Mouse (Mus musculus) embryonic facial prominence, embryonic 14.5 days (tissue): ENCODE measurements around the gene Bloc1s2. TPM values are rescaled to one million over a fixed set of nuclear protein-coding genes. Genes with fewer than 3 reads are reported as not detected.
A peak's percentile ranks its signal among the peaks of the same experiment; 100 is the strongest.

Experiments used
- ATAC-seq: fragments of 200-750 bp; cut with Nextera tagmentation; 2 replicates; pipeline ENCODE4 v1.8.0; 2017; ENCODE audit warnings: low read depth, moderate number of reproducible peaks, moderate TSS enrichment
- DNase-seq: peaks from one replicate; pipeline ENCODE4 v3.0.0-alpha.2; 2015; ENCODE audit warnings: low spot score
- H3K27ac ChIP-seq: fragments of 300-500 bp; sonication (generic); replicated peaks from 2 replicates; pipeline ENCODE4 v1.5.1; 2014; ENCODE audit warnings: low read depth, mild to moderate bottlenecking, low read length, moderate library complexity
- H3K27me3 ChIP-seq: fragments of 300-500 bp; sonication (generic); replicated peaks from 2 replicates; pipeline ENCODE4 v1.6.1; 2014; ENCODE audit warnings: low read length; ENCODE audit not compliant: control insufficient read depth, insufficient read depth
- H3K36me3 ChIP-seq: fragments of 300-500 bp; sonication (generic); 2 replicates; pipeline ENCODE4 v1.6.1; 2014; ENCODE audit warnings: low read length, mixed read lengths; ENCODE audit not compliant: control insufficient read depth, insufficient read depth
- H3K4me1 ChIP-seq: fragments of 300-500 bp; sonication (generic); 2 replicates; pipeline ENCODE4 v1.6.1; 2014; ENCODE audit warnings: antibody characterized with exemption, low read length; ENCODE audit not compliant: control insufficient read depth, insufficient read depth
- H3K4me2 ChIP-seq: fragments of 300-500 bp; sonication (generic); 2 replicates; pipeline ENCODE4 v1.6.1; 2014; ENCODE audit warnings: low read depth, mild to moderate bottlenecking, low read length, moderate library complexity, mixed read lengths
- H3K4me3 ChIP-seq: fragments of 300-500 bp; sonication (generic); 2 replicates; pipeline ENCODE4 v1.5.1; 2014; ENCODE audit warnings: low read depth, mild to moderate bottlenecking, low read length
- H3K9ac ChIP-seq: fragments of 300-500 bp; sonication (generic); 2 replicates; pipeline ENCODE4 v1.6.1; 2014; ENCODE audit warnings: low read depth, mild to moderate bottlenecking, low read length, moderate library complexity, mixed read lengths
- H3K9me3 ChIP-seq: fragments of 300-500 bp; sonication (generic); 2 replicates; pipeline ENCODE4 v1.6.1; 2016; ENCODE audit warnings: low read length; ENCODE audit not compliant: control insufficient read depth
- WGBS: fragments of 180-500 bp; shearing (Covaris S2); extraction: QIAGEN DNeasy Blood & Tissue Kit; methylation state at CpG from one replicate; pipeline ENCODE4 v1.1.7; 2014; 5-methylcytosine and 5-hydroxymethylcytosine counted together
- polyA plus RNA-seq: library from polyadenylated mRNA; unstranded; fragments of >200 nt; fragmentation: Nextera tagmentation; extraction: Ambion mirVana; gene quantifications from 2 replicates; pipeline ENCODE4 v1.2.1, GENCODE M21; 2014

The Bloc1s2 gene
- polyA plus RNA-seq = 79.1 and 79.6 TPM in 2 replicates

DNA sequence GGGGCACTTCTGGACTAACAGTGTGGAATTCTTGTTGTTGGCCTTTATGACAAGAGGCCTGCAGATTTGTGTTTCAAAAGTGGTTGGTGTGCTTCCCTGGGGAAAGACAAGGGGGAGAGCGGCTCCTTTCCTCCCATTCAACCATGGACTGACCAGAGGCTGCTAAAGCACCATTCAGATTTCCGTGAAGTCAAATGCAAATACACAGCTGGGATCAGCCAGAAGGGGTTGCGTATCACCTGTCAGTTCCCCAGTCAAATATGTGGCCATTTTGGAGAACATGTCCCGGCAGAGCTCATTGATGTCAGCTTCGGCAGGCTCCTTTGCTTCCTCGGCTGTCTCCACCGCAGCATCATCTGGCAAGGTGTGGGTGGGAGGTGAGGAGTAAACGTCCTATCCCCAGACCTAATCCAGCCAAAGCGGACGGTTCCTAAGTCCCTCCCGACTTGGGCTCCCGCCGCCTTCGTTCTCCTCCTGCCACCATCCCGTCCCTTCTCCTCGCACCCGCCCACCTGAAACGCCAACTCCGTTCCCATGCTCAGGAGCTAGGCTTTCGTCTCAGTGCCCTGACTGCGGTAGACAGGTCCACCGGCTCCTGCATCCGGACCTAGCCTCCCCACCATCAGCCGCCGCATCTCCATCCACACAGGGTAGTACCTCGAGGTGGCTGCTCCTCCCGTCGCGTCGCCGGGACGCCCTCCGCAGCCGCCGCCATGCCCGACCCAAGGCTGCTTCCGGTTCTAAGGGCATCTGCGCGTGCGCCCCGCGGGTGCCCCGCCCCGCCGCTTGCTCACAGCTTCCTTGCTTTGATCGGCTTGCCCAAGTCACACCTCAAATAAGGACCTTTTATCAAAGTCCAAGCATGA is at the start of gene Bloc1s2:
Bloc1s2 (minus strand) TSS at position 745 of the 866 bp plus-strand sequence.
- Histone ChIP-seq H3K27ac (no peak within 1 kb of the TSS), H3K9ac (peak within 1 kb of the TSS; percentile 75), H3K36me3 (peaks cover 34% of the 10 kb centered on the region), H3K27me3 (0 out of 2 replicates have a peak, but pooled peaks cover 5% of the 10 kb centered on the region), H3K4me1 (peaks cover 8% of the 10 kb centered on the region; the same call in 1 of the 2 replicates), H3K4me2 (peak within 1 kb of the TSS; percentile 62), H3K4me3 (peak within 1 kb of the TSS; percentile 64), H3K9me3 (no peaks in the 10 kb centered on the region)
- peak; percentile 89 for ATAC-seq
- peak; percentile 83 for DNase-seq
- WGBS = 3% methylated on average over 45 of the region's 46 CpGs

DNA sequence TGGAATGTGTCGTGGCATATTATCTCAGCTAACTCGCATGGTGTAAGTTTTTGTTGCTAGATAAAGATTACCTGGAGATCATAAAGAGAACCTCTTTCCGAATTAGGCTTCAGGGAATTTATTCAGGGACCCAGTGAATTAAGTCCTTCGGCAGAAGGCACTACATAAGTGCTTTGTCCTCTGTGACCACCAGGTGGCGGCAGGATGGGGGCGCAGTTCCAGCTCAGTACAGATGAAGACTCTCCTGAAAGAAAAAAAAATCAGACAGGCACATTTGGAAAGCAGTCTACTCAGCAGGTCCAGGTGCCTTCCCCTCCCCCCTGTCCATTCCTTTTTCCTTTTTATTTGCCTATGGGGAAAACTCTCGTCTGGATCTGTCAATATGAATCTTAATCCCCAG is 48.9 kb upstream of the Bloc1s2 start:
- DNase-seq (peak; percentile 69), ATAC-seq (no peak)
- no peaks in the 10 kb centered on the region for H3K36me3 ChIP-seq
- no peaks in the 10 kb centered on the region for H3K4me1 ChIP-seq
- no peak overlapping the region for H3K9ac ChIP-seq
- no peak overlapping the region for H3K27ac ChIP-seq
- no peak overlapping the region for H3K4me3 ChIP-seq
- no peaks in the 10 kb centered on the region for H3K27me3 ChIP-seq
- H3K9me3 ChIP-seq = no peaks in the 10 kb centered on the region
- WGBS = 15% methylated on average over 7 of the region's 7 CpGs
- H3K4me2 ChIP-seq = no peak overlapping the region

DNA sequence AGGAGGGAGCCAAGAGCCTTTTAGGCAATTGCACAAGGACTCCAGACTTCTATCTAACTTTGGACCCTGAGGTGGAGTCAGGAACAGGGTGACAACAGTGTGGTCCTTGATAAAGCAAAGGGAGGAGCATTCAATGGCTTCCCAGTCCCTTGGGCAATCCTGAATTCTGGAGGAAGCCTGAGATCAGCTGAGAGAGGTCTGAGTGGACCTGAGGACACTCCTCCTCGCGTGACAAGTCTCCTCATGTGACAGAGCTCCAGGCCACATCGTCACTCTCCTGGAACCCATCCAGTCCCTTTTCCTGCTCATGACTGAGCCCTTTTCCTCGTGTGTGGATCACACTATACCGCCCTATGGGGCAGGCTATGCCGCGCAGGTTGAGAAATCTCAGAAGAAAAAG is 47.7 kb upstream of the Bloc1s2 start:
- ATAC-seq (no peak), DNase-seq (peak; percentile 3)
- Histone ChIP-seq H3K9me3 (no peaks in the 10 kb centered on the region), H3K4me2 (no peak overlapping the region), H3K9ac (no peak overlapping the region), H3K36me3 (no peaks in the 10 kb centered on the region), H3K27ac (no peak overlapping the region), H3K4me3 (no peak overlapping the region), H3K27me3 (no peaks in the 10 kb centered on the region), H3K4me1 (no peaks in the 10 kb centered on the region)
- 76% methylated on average over 7 of the region's 7 CpGs for WGBS

DNA sequence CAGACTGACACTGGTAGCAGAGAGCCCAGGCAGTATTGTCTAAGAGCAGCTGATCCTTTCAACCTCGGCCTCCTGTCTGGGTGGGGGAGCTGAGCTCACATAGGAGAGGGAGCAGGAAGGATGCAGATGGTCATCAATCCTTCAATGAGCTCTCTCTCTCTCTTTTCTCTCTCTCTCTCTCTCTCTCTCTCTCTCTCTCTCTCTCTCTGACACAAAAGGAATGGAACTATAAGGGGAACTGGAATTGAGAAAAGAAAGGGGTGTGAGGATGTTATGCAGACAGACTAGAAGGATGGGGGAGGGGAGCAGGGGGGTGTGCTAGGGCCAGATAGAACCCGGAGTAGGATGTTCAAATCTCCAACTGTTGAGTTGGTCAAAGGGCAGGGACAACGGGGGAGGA is 46.1 kb upstream of the Bloc1s2 start, which contains the start of gene Pkd2l1:
Pkd2l1 (minus strand) TSS at position 101 of the 400 bp plus-strand sequence.
- no peaks in the 10 kb centered on the region for H3K27me3 ChIP-seq
- no peaks in the 10 kb centered on the region for H3K9me3 ChIP-seq
- H3K4me2 ChIP-seq = no peak within 1 kb of the TSS
- no peaks in the 10 kb centered on the region for H3K4me1 ChIP-seq
- no peaks in the 10 kb centered on the region for H3K36me3 ChIP-seq
- no peak within 1 kb of the TSS for H3K9ac ChIP-seq
- no peak within 1 kb of the TSS for H3K27ac ChIP-seq
- DNase-seq (no peak), ATAC-seq (no peak)
- H3K4me3 ChIP-seq = no peak within 1 kb of the TSS
- WGBS = 38% methylated on average over 3 of the region's 3 CpGs

DNA sequence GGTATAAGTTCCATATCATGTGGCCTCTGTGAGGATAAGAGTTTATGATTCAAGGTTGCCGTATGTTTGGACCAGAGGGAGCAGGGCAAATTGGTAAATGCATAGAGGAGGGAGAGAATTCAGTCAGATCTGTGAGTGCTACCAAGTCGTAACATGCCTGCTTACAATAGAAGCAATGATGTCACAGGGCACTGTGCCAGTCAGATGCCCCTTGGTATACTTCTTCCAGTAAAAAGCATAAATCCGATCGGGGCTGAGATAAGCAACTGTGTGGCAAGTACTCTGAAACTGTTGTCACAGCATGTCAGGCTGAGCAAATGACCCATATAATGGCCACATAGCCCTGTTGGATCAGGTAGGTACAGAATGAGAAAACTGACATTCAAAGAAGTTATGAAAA is 42.8 kb upstream of the Bloc1s2 start:
- 74% methylated on average over 4 of the region's 4 CpGs for WGBS

DNA sequence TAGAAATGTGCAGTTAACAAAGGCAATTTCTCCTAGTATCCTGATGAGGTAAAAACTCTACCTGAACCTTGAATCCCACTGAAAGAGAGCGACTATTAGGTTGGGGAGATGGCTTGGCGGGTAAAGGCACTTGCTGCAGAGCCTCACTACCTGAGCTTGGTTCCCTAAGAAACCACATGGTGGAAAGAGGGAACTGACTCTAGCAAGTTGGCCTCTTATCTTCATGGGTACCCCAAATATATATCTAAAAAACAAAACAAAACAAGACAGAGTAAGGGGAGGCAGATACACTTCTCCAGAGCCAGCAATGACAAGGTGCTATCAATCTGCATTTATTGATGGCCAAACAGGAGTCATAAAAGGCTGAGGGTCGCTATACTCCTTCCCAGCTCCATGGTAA is 37.7 kb upstream of the Bloc1s2 start:
- Histone ChIP-seq H3K9ac (no peak overlapping the region), H3K4me3 (no peak overlapping the region), H3K27ac (no peak overlapping the region), H3K9me3 (no peaks in the 10 kb centered on the region), H3K36me3 (no peaks in the 10 kb centered on the region), H3K27me3 (no peaks in the 10 kb centered on the region), H3K4me2 (no peak overlapping the region), H3K4me1 (no peaks in the 10 kb centered on the region)
- DNase-seq = no peak
- ATAC-seq = no peak
- WGBS = 77% methylated on average over 3 of the region's 3 CpGs

More for the DNA sequence above, 42.8 kb upstream of the Bloc1s2 start:
- Histone ChIP-seq H3K27me3 (no peaks in the 10 kb centered on the region), H3K4me2 (no peak overlapping the region), H3K9ac (no peak overlapping the region), H3K9me3 (no peaks in the 10 kb centered on the region), H3K4me1 (no peaks in the 10 kb centered on the region), H3K27ac (no peak overlapping the region), H3K36me3 (no peaks in the 10 kb centered on the region), H3K4me3 (no peak overlapping the region)
- no peak for ATAC-seq
- peak; percentile 34 for DNase-seq

DNA sequence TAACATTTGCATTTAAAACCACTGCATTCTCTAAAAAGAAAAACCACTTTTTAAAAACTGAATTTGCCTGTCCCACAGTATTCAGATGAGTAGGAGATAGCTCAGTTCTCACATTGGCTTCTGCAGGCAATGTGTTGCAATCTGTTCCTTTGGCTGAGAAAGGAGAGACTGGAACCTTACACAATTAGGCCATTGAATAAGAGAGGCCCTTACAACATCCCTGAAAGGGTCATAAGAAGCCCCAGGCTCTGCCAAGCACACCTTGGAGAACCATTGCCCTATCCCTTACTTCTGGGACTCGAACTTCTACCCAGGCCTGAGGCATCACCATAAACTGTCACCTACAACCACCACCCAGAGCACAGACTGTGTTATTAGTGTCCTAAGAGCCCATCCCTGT is 34.3 kb upstream of the Bloc1s2 start:
- no peaks in the 10 kb centered on the region for H3K4me1 ChIP-seq
- H3K4me3 ChIP-seq = no peak overlapping the region
- DNase-seq (no peak), ATAC-seq (no peak)
- H3K36me3 ChIP-seq = no peaks in the 10 kb centered on the region
- H3K4me2 ChIP-seq = no peak overlapping the region
- WGBS = 82% methylated on average over 1 of the region's 1 CpGs
- no peaks in the 10 kb centered on the region for H3K27me3 ChIP-seq
- H3K9ac ChIP-seq = no peak overlapping the region
- 0 out of 2 replicates have a peak, but pooled peaks cover 9% of the 10 kb centered on the region for H3K9me3 ChIP-seq
- no peak overlapping the region for H3K27ac ChIP-seq

- ATAC-seq = no peak
- WGBS = 80% methylated on average over 3 of the region's 3 CpGs
Observed at GRCm38 (mm10) chr19:44176741-44177140, 30.5 kb upstream of the Bloc1s2 start.

More at GRCm38 (mm10) chr19:44176741-44177140, 30.5 kb upstream of the Bloc1s2 start:
- no peak overlapping the region for H3K27ac ChIP-seq
- no peak overlapping the region for H3K4me3 ChIP-seq
- H3K4me1 ChIP-seq = no peaks in the 10 kb centered on the region
- H3K27me3 ChIP-seq = no peaks in the 10 kb centered on the region
- H3K36me3 ChIP-seq = no peaks in the 10 kb centered on the region
- DNase-seq = no peak
- no peak overlapping the region for H3K4me2 ChIP-seq
- no peak overlapping the region for H3K9ac ChIP-seq
- H3K9me3 ChIP-seq = 0 out of 2 replicates have a peak, but pooled peaks cover 9% of the 10 kb centered on the region
